Mouse (Mus musculus) neural tube, embryonic 14.5 days (tissue): ENCODE results near the gene Acp2. TPM values are rescaled to one million over a fixed set of nuclear protein-coding genes. Genes with fewer than 3 reads are reported as not detected.
A peak's percentile ranks its signal among the peaks of the same experiment; 100 is the strongest.

ENCODE experiments used
- ATAC-seq: fragments of 200-750 bp; cut with Nextera tagmentation; 2 replicates; pipeline ENCODE4 v1.8.0; 2017; ENCODE audit warnings: low read depth, mild to moderate bottlenecking, moderate TSS enrichment, moderate library complexity
- H3K27ac ChIP-seq: fragments of 300-500 bp; sonication (generic); 2 replicates; pipeline ENCODE4 v1.5.1; 2014; ENCODE audit warnings: low read depth, mild to moderate bottlenecking, control low read depth, low read length, moderate library complexity, mixed read lengths
- H3K27me3 ChIP-seq: fragments of 300-500 bp; sonication (generic); 2 replicates; pipeline ENCODE4 v1.6.1; 2014; ENCODE audit warnings: low read length; ENCODE audit not compliant: control insufficient read depth, insufficient read depth
- H3K36me3 ChIP-seq: fragments of 300-500 bp; sonication (generic); 2 replicates; pipeline ENCODE4 v1.6.1; 2014; ENCODE audit warnings: low read length, mixed read lengths; ENCODE audit not compliant: control insufficient read depth, insufficient read depth
- H3K4me1 ChIP-seq: fragments of 300-500 bp; sonication (generic); 2 replicates; pipeline ENCODE4 v1.6.1; 2014; ENCODE audit warnings: low read length; ENCODE audit not compliant: control insufficient read depth, insufficient read depth
- H3K4me2 ChIP-seq: fragments of 300-500 bp; sonication (generic); 2 replicates; pipeline ENCODE4 v1.6.1; 2014; ENCODE audit warnings: mild to moderate bottlenecking, low read depth, low read length, control low read depth
- H3K4me3 ChIP-seq: fragments of 300-500 bp; sonication (generic); 2 replicates; pipeline ENCODE4 v1.5.1; 2014; ENCODE audit warnings: low read depth, low read length, control low read depth, mixed read lengths
- H3K9ac ChIP-seq: fragments of 300-500 bp; sonication (generic); replicated peaks from 2 replicates; pipeline ENCODE4 v1.6.1; 2014; ENCODE audit warnings: low read depth, mild to moderate bottlenecking, control low read depth, low read length, mixed read lengths
- H3K9me3 ChIP-seq: fragments of 300-500 bp; sonication (generic); 2 replicates; pipeline ENCODE4 v1.6.1; 2016; ENCODE audit warnings: low read length; ENCODE audit not compliant: control insufficient read depth
- WGBS: fragments of 180-500 bp; shearing (Covaris S2); extraction: QIAGEN DNeasy Blood & Tissue Kit; methylation state at CpG from one replicate; pipeline ENCODE4 v1.1.7; 2014; 5-methylcytosine and 5-hydroxymethylcytosine counted together
- polyA plus RNA-seq: library from polyadenylated mRNA; unstranded; fragments of >200 nt; fragmentation: Nextera tagmentation; extraction: Ambion mirVana; gene quantifications from 2 replicates; pipeline ENCODE4 v1.2.1, GENCODE M21; 2014

Gene Acp2
- 43.2 and 45.9 TPM in 2 replicates for polyA plus RNA-seq

DNA sequence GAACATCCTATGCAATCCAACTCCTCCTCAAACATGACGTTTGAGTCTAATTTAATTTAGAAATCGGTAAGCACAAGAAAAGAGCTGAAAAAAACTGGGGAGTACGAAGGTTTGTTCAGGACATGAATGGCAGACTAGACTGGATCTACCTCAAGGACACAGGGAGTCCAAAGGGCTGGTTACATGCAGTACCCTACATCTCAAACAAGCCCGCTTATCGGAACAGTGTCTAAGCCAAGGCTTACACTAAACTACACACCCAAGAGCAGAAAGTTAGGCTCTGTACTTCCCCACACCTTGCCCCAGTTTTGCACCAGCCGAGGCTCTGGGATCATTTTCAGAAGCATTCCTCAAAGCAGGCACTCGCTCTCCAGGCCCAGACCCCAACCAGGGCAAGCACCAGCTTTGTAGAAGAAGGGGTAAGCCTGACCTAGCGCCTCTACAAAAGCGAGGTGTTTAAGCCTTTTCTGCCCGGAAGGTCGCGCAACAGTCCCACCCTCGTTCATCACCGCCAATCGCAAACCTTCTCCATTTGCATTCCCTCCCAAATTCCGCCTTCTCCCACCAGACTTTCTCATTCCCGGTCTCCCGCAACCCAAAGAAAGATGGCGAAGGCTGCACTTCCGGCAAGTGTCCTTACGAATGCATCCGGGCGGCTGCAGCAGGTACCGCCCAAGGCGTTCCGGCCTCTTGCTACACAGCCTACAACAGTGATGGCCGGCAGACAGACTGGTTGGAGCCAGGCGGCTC is at the start of gene Acp2, which contains the start of gene Nr1h3:
Gene Acp2 (plus strand): TSS at position 664 of the 750 bp plus-strand sequence.
Gene Nr1h3 (minus strand): TSS at position 613 of the 750 bp plus-strand sequence.
- peak within 1 kb of the TSS; percentile 83 for H3K4me3 ChIP-seq
- H3K9ac ChIP-seq = peak within 1 kb of the TSS; percentile 88
- no peaks in the 10 kb centered on the region for H3K27me3 ChIP-seq
- H3K4me1 ChIP-seq = peaks cover 20% of the 10 kb centered on the region; the same call in 1 of the 2 replicates
- H3K27ac ChIP-seq = peak within 1 kb of the TSS; percentile 83
- 5% methylated on average over 28 of the region's 28 CpGs for WGBS
- H3K9me3 ChIP-seq = no peaks in the 10 kb centered on the region
- ATAC-seq = peak; percentile 98
- peaks cover 17% of the 10 kb centered on the region for H3K36me3 ChIP-seq
- H3K4me2 ChIP-seq = peak within 1 kb of the TSS; percentile 83

DNA sequence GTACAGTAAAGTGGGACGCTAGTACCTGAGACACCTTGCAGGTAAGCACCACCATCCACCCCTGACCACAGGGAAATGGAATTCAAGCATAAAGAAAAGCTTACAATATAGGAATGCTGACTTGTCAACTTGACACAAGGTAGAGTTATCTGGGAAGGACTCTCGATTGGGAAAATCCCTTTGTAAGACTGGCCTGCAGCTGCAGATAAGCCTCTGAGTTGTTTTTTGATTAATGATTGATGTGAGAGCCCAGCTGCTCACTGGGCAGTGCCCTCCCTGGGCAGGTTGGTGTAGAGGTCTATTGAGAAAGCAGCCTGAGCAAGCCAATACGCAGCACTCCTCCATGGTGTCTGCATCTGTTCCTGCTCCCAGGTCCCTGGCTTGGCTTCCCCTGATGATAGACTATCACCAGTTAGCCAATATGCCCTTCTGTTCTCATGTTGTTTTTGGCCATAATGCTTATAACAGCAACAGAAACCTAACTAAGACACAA is 49.8 kb upstream of the Acp2 start:
- no peak for ATAC-seq
- Histone ChIP-seq H3K27me3 (no peaks in the 10 kb centered on the region), H3K9me3 (no peaks in the 10 kb centered on the region), H3K4me3 (no peak overlapping the region), H3K4me2 (no peak overlapping the region), H3K4me1 (no peaks in the 10 kb centered on the region), H3K9ac (no peak overlapping the region), H3K36me3 (peaks cover 63% of the 10 kb centered on the region), H3K27ac (no peak overlapping the region)
- 93% methylated on average over 3 of the region's 3 CpGs for WGBS

DNA sequence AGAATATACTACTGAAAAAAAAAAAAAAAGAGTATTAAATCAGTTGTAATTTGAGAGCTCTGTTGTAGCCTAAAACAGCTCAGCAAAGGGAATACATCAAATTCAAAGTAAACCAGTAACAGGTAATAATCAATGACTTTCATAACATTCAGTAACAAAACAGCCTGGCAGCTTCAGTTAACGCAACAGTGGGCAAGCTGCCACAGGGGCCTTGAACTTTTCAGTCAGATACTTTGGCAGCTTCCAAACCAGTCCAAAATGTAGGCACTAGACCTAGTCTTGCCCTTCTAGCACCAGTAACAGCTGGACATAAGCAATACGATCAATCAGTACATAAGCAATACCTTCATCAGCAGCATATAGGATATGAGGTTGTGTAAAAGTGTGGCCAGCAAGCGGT is 48.6 kb upstream of the Acp2 start:
- WGBS = 96% methylated on average over 3 of the region's 3 CpGs
- H3K4me3 ChIP-seq = no peak overlapping the region
- no peaks in the 10 kb centered on the region for H3K27me3 ChIP-seq
- no peak overlapping the region for H3K27ac ChIP-seq
- H3K9ac ChIP-seq = no peak overlapping the region
- peaks cover 71% of the 10 kb centered on the region for H3K36me3 ChIP-seq
- no peaks in the 10 kb centered on the region for H3K4me1 ChIP-seq
- H3K4me2 ChIP-seq = no peak overlapping the region
- no peak for ATAC-seq
- H3K9me3 ChIP-seq = no peaks in the 10 kb centered on the region

DNA sequence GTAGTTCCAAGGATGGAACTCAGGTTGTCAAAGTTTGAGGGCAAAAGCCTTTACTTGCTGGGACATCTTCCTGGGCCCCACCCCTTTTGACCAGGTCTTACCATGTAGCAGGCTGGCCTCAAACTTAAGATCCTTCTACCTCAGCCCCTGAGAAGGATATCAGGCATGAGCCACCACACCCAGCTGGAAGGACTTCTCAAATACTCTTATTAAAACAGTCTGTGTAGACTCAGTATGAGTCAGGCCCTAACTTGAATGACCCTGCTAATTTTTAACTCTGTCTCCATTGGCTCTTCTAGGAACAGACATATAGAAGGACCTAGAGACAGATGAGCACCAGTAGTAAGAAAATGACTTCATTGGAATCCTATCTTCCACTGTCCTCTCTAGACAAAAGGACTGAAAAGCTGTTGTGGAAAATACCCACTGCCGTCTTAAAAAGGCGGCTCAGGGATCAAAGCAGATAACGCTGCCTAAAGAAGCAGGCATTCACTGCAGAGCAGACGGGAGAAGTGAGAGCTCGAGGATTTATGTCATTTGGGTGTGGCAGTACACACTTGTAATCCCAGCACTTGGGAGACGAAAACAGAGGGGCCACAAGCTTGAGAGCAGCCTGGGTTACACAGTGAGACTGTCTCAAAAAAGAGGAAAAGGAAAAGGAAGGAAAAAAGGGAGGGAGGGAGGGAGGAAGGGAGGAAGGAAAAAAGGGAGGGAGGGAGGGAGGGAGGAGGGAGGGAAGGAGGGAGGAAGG is 45.5 kb upstream of the Acp2 start:
- Histone ChIP-seq H3K9ac (no peak overlapping the region), H3K4me3 (no peak overlapping the region), H3K36me3 (peaks cover 83% of the 10 kb centered on the region), H3K4me2 (no peak overlapping the region), H3K4me1 (no peaks in the 10 kb centered on the region), H3K27ac (no peak overlapping the region), H3K27me3 (no peaks in the 10 kb centered on the region), H3K9me3 (no peaks in the 10 kb centered on the region)
- no peak for ATAC-seq
- 17% methylated on average over 6 of the region's 6 CpGs for WGBS

DNA sequence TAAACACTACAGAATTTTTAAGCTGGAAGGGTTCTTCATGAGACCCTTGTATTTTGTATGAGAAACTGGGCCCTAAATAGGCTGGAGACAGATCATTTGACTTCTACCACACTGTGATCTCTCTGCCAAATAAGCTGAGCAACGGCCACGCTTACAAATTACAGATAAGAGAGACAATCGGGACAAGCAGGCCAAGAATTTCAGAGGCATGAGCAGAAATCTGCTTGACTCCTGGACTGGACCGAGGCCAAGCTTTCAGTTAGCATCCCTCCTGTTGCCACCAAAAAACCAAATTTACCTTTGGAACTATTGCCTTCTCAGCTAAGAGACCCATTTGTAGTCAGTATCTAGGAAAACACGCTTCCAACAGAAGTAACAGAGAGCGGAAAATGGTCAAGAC is 42.1 kb upstream of the Acp2 start:
- Histone ChIP-seq H3K9ac (no peak overlapping the region), H3K27ac (no peak overlapping the region), H3K36me3 (peaks cover 81% of the 10 kb centered on the region), H3K4me3 (no peak overlapping the region), H3K27me3 (no peaks in the 10 kb centered on the region), H3K9me3 (no peaks in the 10 kb centered on the region), H3K4me1 (no peaks in the 10 kb centered on the region), H3K4me2 (no peak overlapping the region)
- 94% methylated on average over 6 of the region's 6 CpGs for WGBS
- ATAC-seq = no peak

DNA sequence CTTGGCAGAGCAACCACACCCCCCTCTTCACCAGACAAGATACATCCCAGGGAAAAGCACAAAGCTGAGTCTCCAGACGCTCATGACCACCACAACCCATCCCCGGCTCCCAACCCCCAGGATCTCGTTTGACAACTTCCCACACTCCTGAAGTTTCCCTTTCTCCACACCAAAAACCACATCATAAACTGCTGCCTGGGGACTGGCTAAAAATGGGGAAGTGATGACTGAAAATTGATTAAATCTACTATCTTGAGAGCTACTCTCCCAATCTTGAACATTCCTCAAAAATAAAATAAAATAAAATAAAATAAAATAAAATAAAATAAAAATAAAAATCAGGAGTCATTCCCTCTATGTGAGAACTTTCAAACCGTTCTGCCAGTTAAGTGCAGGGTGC is 39.7 kb upstream of the Acp2 start:
- H3K4me1 ChIP-seq = no peaks in the 10 kb centered on the region
- no peaks in the 10 kb centered on the region for H3K9me3 ChIP-seq
- ATAC-seq = no peak

DNA sequence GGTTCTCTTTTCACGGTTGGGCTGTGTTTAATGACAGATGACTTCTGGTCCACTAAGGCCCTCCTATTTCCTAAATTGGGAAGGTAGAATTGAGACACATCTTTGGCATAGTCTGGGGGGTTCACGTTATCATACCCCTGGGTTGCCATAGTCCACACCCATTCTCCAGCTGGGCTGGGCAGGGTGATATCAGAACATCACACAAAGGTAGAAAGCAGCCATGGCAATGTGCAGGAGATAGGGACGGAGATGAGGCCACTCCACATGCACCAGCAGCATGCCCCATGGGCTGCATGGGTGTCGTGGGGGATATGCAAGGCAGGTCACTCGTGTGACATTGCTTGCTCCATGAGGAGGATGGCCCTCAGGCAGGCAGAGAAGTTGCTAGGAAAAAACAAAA is 39.2 kb upstream of the Acp2 start:
- no peak for ATAC-seq
- WGBS = 90% methylated on average over 5 of the region's 5 CpGs
- no peak overlapping the region for H3K9ac ChIP-seq
- H3K4me1 ChIP-seq = no peaks in the 10 kb centered on the region
- no peak overlapping the region for H3K4me3 ChIP-seq
- no peaks in the 10 kb centered on the region for H3K9me3 ChIP-seq
- no peaks in the 10 kb centered on the region for H3K27me3 ChIP-seq
- peaks cover 86% of the 10 kb centered on the region for H3K36me3 ChIP-seq
- H3K4me2 ChIP-seq = no peak overlapping the region
- H3K27ac ChIP-seq = no peak overlapping the region

More for the DNA sequence above, 39.7 kb upstream of the Acp2 start:
- Histone ChIP-seq H3K9ac (no peak overlapping the region), H3K27me3 (no peaks in the 10 kb centered on the region), H3K36me3 (peaks cover 86% of the 10 kb centered on the region), H3K27ac (no peak overlapping the region), H3K4me2 (no peak overlapping the region), H3K4me3 (no peak overlapping the region)
- WGBS = 91% methylated on average over 4 of the region's 4 CpGs

DNA sequence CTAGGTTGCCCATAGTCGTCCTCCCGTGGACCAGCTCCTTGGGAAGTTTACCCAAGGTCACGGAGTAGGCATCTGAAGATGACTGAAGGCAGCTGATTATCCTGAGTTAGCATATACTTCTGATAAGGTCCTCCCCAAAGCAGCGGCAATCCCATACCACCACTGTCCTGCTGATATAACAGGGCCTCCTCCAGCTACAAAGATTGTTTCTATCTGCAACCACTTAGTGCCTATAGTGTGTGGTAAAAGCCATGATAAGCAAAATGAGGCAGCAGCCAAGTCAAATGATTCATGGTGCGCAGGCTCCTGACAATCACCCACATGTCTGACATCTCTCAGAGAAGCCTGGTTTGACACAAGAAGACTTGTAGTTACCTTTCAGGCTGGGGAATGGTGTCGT is 37.7 kb upstream of the Acp2 start:
- 90% methylated on average over 6 of the region's 6 CpGs for WGBS
- ATAC-seq = no peak
- H3K9ac ChIP-seq = no peak overlapping the region
- H3K27me3 ChIP-seq = no peaks in the 10 kb centered on the region
- peaks cover 88% of the 10 kb centered on the region for H3K36me3 ChIP-seq
- no peak overlapping the region for H3K4me3 ChIP-seq
- H3K4me2 ChIP-seq = no peak overlapping the region
- H3K9me3 ChIP-seq = no peaks in the 10 kb centered on the region
- no peaks in the 10 kb centered on the region for H3K4me1 ChIP-seq
- no peak overlapping the region for H3K27ac ChIP-seq

DNA sequence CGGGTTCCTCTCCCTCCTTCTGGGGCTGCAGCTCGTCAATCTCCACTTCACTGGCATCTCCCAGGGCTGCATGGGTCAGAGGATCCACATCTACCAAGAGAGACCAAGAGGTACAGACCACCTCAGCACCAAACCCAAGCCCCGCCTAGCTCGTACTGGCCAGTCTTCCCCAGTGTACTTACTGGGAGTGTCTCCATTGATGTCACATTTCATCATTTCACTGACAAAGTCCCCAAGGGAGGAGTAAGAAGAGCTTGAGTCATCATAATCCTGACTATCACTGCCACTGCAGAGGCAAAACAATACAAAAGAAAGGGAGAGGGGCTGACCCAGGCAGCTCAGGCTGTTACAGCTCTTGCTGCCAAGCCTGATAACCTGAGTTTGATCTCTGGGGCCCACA is 35.1 kb upstream of the Acp2 start:
- H3K4me2 ChIP-seq = no peak overlapping the region
- no peaks in the 10 kb centered on the region for H3K27me3 ChIP-seq
- H3K36me3 ChIP-seq = peaks cover 81% of the 10 kb centered on the region
- 83% methylated on average over 4 of the region's 4 CpGs for WGBS
- no peak overlapping the region for H3K4me3 ChIP-seq
- H3K9ac ChIP-seq = no peak overlapping the region
- H3K27ac ChIP-seq = no peak overlapping the region
- ATAC-seq = no peak
- H3K9me3 ChIP-seq = no peaks in the 10 kb centered on the region
- no peaks in the 10 kb centered on the region for H3K4me1 ChIP-seq
